Mouse (Mus musculus) lung, embryonic 14.5 days (tissue): ENCODE data around the gene Gm21970. TPM values are rescaled to one million over a fixed set of nuclear protein-coding genes. Genes with fewer than 3 reads are reported as not detected.

Source experiments
- ATAC-seq: fragments of 200-750 bp; cut with Nextera tagmentation; 2 replicates; pipeline ENCODE4 v1.8.0; 2017; ENCODE audit warnings: mild to moderate bottlenecking, moderate TSS enrichment, moderate library complexity; ENCODE audit not compliant: insufficient read depth
- DNase-seq: peaks from one replicate; pipeline ENCODE4 v3.0.0-alpha.2; 2015
- H3K27ac ChIP-seq: fragments of 300-500 bp; sonication (generic); 2 replicates; pipeline ENCODE4 v1.5.1; 2014; ENCODE audit warnings: low read depth, mild to moderate bottlenecking, moderate library complexity
- H3K27me3 ChIP-seq: fragments of 300-500 bp; sonication (generic); 2 replicates; pipeline ENCODE4 v1.6.1; 2014; ENCODE audit warnings: low read length, control low read depth; ENCODE audit not compliant: insufficient read depth
- H3K36me3 ChIP-seq: fragments of 300-500 bp; sonication (generic); 2 replicates; pipeline ENCODE4 v1.6.1; 2014; ENCODE audit warnings: control low read depth; ENCODE audit not compliant: insufficient read depth
- H3K4me1 ChIP-seq: fragments of 300-500 bp; sonication (generic); 2 replicates; pipeline ENCODE4 v1.6.1; 2014; ENCODE audit warnings: antibody characterized with exemption, control low read depth; ENCODE audit not compliant: insufficient read depth
- H3K4me2 ChIP-seq: fragments of 300-500 bp; sonication (generic); 2 replicates; pipeline ENCODE4 v1.6.1; 2014; ENCODE audit warnings: mild to moderate bottlenecking
- H3K4me3 ChIP-seq: fragments of 300-500 bp; sonication (generic); 2 replicates; pipeline ENCODE4 v1.5.1; 2014; ENCODE audit warnings: low read depth, low read length
- H3K9ac ChIP-seq: fragments of 300-500 bp; sonication (generic); 2 replicates; pipeline ENCODE4 v1.6.1; 2014
- H3K9me3 ChIP-seq: fragments of 300-500 bp; sonication (generic); 2 replicates; pipeline ENCODE4 v1.6.1; 2016; ENCODE audit warnings: low read depth, low read length, control low read depth
- CTCF ChIP-seq: IDR thresholded peaks from 2 replicates; pipeline ENCODE4 v1.5.1; 2016; ENCODE audit warnings: antibody characterized with exemption, low read depth
- WGBS: fragments of 180-500 bp; shearing (Covaris S2); extraction: QIAGEN DNeasy Blood & Tissue Kit; methylation state at CpG from one replicate; pipeline ENCODE4 v1.1.7; 2014; 5-methylcytosine and 5-hydroxymethylcytosine counted together
- polyA plus RNA-seq: library from polyadenylated mRNA; unstranded; fragments of >200 nt; fragmentation: Nextera tagmentation; extraction: Ambion mirVana; gene quantifications from 2 replicates; pipeline ENCODE4 v1.2.1, GENCODE M21; 2014

The Gm21970 gene
- polyA plus RNA-seq, 1 experiment from 2014 or later = 0.47 TPM

DNA sequence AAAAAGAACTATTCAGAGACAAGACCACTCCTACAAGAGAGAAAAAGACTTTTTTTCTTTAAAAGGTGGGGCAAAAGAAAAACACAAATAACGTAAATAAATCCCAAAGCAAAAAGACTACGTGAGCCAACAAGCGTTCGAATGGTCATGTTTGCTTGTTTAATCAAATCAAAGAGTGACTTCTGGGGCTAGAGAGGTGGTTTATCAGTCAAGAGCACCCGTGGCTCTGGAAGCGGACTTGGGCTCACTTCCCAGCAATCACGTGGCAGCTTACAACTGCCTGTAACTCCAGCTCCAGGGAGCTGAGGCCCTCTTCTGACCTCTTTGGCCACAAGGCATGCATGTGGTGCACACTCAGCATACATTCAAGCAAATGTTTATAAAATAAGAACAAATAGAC, 49.8 kb downstream of the Gm21970 start:
- Histone ChIP-seq H3K27me3 (no peaks in the 10 kb centered on the region), H3K9me3 (no peaks in the 10 kb centered on the region), H3K9ac (no peak overlapping the region), H3K4me2 (0 out of 2 replicates have a peak overlapping the region, but pooled peaks have one; percentile 0), H3K4me3 (no peak overlapping the region), H3K36me3 (no peaks in the 10 kb centered on the region), H3K4me1 (no peaks in the 10 kb centered on the region), H3K27ac (peak overlapping the region; percentile 26)
- peak; percentile 41; the same call in 1 of the 2 replicates for TF ChIP-seq CTCF
- peak; percentile 81 for DNase-seq
- 9% methylated on average over 7 of the region's 7 CpGs for WGBS
- peak; percentile 89 for ATAC-seq

DNA sequence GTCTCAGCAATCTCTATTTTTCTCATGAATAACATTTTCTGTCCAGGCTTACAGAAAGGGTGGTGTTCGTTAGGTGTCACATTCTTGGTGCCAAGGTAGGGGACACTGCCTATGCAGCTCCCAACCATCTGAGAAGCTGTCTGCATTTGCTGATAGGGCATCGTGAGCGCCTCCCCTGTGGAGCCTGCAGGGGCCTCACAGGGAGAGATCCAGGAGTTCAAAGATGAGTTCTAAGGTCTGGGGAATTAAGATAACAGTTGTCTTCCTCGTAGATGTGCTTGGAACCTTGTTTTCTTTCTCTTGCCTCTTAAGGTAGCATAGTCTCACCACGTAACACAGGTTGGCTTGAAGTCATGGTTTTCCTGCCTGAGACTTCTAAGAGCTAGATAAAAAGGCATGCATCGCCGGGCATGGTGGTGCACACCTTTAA, 50.3 kb downstream of the Gm21970 start:
- Histone ChIP-seq H3K9ac (no peak overlapping the region), H3K27me3 (no peaks in the 10 kb centered on the region), H3K9me3 (no peaks in the 10 kb centered on the region), H3K27ac (peak overlapping the region; percentile 26), H3K4me1 (no peaks in the 10 kb centered on the region), H3K36me3 (no peaks in the 10 kb centered on the region), H3K4me3 (no peak overlapping the region), H3K4me2 (no peak overlapping the region)
- WGBS = 62% methylated on average over 7 of the region's 7 CpGs
- ATAC-seq (peak; percentile 81), DNase-seq (no peak)
- no peak for TF ChIP-seq CTCF

DNA sequence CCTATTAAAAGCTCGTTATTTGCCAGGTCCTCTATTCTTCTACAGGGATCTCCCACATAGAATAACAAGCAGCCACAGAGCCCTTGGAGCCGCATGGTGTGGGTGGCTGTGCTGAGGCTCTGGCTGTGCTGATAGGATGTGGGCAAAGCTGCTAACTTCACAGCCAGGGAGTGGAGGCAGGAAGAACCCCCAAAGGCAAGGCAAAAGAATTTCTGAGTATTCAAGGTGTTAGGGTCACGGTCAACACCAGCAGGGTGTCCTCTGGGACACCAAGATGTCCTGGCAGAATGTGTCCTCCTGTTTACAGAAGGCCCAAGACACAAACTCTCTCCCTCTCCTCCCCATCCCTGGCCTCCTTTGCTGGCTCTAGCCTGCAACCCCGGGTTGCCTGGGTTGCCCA, 50.9 kb downstream of the Gm21970 start:
- WGBS = 57% methylated on average over 4 of the region's 4 CpGs
- ATAC-seq = no peak
- no peaks in the 10 kb centered on the region for H3K27me3 ChIP-seq
- H3K4me3 ChIP-seq = no peak overlapping the region
- TF ChIP-seq CTCF = no peak
- H3K9ac ChIP-seq = no peak overlapping the region
- H3K4me1 ChIP-seq = no peaks in the 10 kb centered on the region
- H3K27ac ChIP-seq = peak overlapping the region; percentile 26; the same call in 1 of the 2 replicates
- DNase-seq = no peak
- H3K9me3 ChIP-seq = no peaks in the 10 kb centered on the region
- no peak overlapping the region for H3K4me2 ChIP-seq
- no peaks in the 10 kb centered on the region for H3K36me3 ChIP-seq

DNA sequence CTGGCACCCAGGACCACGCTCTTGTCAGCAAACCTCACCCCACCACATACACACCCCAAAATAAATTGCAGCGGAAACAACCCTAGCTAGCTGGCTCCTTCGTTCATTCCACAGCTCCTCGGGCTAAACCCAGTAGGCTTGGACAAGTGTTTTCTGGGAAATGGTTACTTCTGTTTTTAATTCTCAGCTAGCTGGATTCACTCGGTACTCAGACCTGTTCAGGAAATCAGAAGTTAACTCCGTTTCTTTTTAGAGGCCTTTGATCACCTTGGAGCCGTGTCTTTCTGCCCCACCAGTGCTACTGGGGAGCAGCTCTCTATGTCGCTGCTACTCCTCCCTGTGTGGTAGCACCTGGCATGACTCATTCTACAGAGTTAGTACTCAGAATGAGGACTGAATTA, 51.7 kb downstream of the Gm21970 start:
- Histone ChIP-seq H3K4me2 (no peak overlapping the region), H3K36me3 (no peaks in the 10 kb centered on the region), H3K9ac (no peak overlapping the region), H3K27me3 (no peaks in the 10 kb centered on the region), H3K4me3 (no peak overlapping the region), H3K9me3 (no peaks in the 10 kb centered on the region), H3K27ac (no peak overlapping the region), H3K4me1 (no peaks in the 10 kb centered on the region)
- no peak for ATAC-seq
- no peak for TF ChIP-seq CTCF
- DNase-seq = no peak
- 78% methylated on average over 8 of the region's 8 CpGs for WGBS

DNA sequence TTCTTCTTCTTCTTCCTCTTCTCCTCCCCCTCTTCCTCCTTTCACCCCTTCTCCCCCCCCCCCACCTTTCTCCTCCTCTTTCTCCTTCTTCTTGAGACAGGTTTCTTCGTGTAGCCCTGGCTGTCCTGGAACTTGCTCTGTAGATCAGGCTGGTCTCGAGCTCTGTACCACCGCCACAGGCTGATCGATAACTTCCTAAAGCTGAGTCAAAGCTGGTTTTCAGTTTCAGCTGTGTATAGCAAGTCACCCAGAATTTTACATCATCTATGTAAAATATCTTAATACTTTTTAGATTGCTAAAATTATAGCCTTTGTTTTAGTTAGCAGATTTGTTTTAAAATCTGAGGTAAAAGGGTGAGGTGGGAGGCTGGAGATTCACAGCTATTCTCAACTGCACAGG, 53.3 kb downstream of the Gm21970 start:
- H3K9me3 ChIP-seq = no peaks in the 10 kb centered on the region
- no peaks in the 10 kb centered on the region for H3K36me3 ChIP-seq
- 80% methylated on average over 4 of the region's 4 CpGs for WGBS
- no peak overlapping the region for H3K27ac ChIP-seq
- H3K4me3 ChIP-seq = no peak overlapping the region
- H3K4me1 ChIP-seq = no peaks in the 10 kb centered on the region
- no peak for DNase-seq
- ATAC-seq = no peak
- no peak overlapping the region for H3K9ac ChIP-seq
- no peak overlapping the region for H3K4me2 ChIP-seq
- no peaks in the 10 kb centered on the region for H3K27me3 ChIP-seq
- no peak for TF ChIP-seq CTCF

DNA sequence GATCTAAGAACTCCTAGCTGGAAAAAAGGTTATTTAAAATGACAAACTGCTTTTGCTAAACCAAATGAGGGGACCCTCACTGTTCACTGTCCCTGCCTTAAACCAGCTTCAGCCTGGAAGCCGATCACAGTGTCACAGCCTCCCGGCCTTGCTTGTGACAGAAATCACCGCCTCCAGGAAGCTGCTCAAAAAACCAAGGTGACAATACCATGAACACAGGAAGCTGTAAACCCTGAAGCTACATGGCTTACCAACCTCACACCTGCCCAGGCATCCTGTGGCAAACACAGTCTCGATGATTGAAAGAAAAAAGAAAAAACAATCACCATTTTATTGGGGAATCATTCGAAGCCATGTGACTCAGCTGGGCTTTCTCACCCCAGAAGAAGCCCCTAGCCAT, 54.0 kb downstream of the Gm21970 start:
- H3K9me3 ChIP-seq = no peaks in the 10 kb centered on the region
- no peak overlapping the region for H3K9ac ChIP-seq
- no peaks in the 10 kb centered on the region for H3K27me3 ChIP-seq
- H3K27ac ChIP-seq = no peak overlapping the region
- no peak overlapping the region for H3K4me2 ChIP-seq
- no peak for TF ChIP-seq CTCF
- no peak for ATAC-seq
- H3K4me3 ChIP-seq = no peak overlapping the region
- peaks cover 1% of the 10 kb centered on the region; the same call in 1 of the 2 replicates for H3K4me1 ChIP-seq
- H3K36me3 ChIP-seq = no peaks in the 10 kb centered on the region
- no peak for DNase-seq
- 69% methylated on average over 5 of the region's 5 CpGs for WGBS

DNA sequence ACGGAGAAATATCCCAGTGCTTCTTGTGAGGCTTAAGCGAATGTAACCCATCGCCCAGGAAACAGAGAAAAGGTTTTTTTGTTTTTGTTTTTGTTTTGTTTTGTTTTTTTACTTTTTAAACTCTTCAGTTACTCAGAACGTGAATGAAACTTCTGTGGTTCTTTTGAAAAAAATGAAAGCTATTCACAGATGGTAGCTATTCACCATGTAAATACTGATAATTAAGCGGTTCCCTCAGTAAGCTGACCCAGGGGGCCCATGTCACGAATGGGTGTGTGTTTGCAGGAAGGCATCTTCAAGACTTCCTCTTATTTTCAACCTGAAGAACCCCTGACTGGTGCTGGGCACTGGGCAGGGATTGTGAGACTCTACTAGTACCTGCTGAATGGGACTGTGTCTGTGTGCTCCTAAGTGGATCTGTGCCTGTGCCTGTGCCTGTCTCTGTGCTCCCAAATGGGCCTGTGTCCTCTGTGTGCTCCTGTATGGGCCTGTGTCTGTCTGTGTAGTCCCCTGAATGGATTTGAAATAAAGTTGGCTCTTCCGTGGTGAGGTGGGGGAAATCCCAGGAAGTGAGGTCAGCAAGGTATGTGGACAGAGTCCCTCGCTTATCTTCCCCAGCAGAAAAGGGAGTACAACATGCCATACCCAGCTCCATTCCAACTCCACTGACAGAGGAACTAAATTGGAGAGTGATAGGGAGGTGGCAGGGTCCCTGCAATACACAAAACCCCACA, 55.4 kb downstream of the Gm21970 start:
- DNase-seq (no peak), ATAC-seq (no peak)
- Histone ChIP-seq H3K27ac (no peak overlapping the region), H3K4me2 (no peak overlapping the region), H3K9ac (no peak overlapping the region), H3K4me1 (peaks cover 2% of the 10 kb centered on the region; the same call in 1 of the 2 replicates), H3K36me3 (no peaks in the 10 kb centered on the region), H3K9me3 (no peaks in the 10 kb centered on the region), H3K27me3 (no peaks in the 10 kb centered on the region), H3K4me3 (no peak overlapping the region)
- 68% methylated on average over 8 of the region's 8 CpGs for WGBS
- TF ChIP-seq CTCF = no peak
